Mouse (Mus musculus) lung, postnatal 4 days (tissue): ENCODE results near the gene Cog4.
"Not testable (repeated sequence)": the region's sequence is repeated elsewhere in the genome, so short reads cannot be mapped to it uniquely, and the experiment has no call there.

Source experiments
- DNase-seq, 2 experiments: peaks; one replicate each; pipeline ENCODE4 v3.0.0; 2021

The Cog4 gene

DNA sequence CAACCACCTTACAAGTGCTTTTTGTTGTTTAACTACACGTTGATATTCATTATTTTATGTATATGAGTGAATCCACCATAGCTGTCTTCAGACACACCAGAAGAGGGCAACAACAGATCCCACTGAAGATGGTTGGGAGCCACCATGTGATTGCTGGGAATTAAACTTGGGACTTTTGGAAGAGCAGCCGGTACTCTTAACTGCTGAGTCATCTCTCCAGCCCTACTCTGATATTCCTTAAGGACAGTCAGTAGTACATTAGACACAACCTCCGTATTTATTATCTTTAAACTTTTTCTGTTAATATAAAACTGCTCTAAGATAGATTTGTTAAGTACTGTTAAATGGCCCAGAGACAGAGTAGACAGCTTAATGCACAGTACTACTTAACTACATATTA, 14.4 kb upstream of the Cog4 start:
- no peak for DNase-seq

DNA sequence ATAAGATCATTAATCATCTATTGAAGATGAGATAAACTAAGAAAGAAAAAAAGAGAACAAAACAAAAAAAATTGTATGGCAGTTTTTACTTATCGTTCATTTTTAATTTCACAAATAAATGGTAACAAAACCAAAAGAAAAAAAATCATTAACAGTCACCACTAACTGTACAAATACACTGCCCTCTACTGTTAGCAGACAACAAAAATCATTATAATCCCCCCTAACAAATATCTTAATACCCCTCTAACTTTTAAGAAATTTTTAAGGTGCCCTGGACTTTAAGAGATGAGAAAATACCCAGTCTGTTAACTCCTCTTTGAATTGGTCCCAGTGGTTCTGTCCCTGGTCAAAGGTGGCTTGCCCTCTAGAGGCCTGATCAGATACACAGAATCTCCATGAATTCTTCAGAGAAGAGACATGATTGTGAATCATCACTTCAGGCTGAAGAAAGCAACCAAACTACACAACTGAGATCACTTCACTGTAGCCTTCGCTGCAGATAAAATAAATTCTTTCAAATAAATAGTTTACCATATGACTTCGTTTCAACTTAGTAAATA, 4.3 kb upstream of the Cog4 start:
- no peak for DNase-seq

DNA sequence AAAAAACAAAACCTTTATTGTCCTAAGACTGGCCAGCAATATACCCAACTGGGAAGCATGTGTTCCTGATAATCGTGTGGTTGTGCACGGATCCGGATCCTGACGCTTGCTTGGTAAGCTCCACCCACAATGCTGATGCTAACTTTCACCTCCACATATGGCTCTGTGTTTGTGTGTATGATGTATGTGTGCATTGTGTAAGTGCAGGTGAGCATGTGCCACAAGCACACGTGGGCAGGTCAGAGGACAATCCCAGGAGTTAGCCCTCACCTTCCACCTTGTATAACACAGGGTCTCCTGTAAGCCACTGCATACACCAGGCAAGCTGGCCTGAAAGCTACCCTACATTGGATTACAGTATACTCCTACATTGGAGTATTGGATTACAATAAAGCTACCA, 3.2 kb upstream of the Cog4 start:
- DNase-seq: no peak

DNA sequence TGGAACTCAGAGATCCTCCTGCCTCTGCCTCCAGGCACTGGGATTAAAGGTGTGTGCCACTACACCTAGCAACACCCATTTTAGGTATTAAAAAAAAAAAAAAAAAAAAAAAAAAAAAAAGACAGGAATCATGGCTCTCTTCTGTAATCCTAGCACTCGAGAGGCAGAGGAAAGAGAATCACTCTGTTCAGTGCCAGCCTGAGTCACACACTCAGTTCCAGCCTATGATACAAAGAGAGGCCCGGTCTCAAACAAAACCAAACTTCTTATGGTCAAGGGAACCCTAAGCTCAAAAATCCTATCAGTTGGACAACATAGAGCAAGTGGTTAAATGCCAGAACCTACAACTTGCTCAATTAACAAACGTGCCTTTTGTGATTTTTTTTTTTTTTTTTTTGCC, 1.5 kb upstream of the Cog4 start:
- no peak for DNase-seq

DNA sequence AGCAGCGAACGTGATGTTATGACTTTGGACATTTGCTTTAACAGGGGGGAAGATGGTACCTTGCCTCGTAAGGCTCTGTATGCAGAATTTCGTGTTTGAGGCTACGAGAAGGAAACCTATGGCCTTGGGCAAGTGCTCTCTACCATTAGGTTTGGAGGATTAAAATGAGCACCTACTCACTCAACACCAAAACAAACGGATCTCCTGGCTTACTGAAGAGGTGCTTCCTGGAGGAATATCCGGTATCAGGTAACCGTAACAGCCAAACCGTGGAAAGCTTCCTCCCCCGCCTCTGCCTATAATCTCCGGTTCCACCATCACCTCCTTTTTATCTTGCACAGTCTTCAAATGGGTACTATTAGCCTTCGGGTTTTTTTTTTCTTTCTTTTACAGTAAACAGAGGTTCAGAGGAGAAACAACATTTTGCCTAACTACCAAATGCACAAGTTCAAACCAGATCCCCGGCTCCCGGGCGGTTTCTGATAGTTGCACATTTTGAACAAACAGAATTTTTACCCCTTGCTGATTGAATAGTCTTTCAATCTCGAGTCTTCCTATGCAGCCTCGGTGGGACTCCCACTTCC, 487 bp upstream of the Cog4 start:
- no peak for DNase-seq

DNA sequence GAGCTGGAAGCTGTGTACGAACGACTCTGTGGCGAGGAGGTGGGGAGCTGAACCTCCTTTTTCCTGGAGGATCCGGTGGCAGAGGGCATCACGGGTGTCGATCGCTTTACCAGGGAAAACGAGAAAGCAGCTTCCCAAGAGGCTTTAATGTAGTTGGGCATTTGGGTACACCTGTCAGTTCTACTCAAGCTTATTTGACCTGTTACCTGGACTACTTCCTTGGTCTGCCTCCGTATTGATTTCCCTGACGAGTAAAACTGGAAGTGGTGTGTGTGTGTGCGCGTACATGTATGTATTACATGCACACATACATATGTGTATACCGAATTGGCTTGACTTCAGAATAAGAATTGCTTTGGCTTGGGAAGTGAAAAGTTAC, 760 bp downstream of the Cog4 start:
- no peak for DNase-seq

DNA sequence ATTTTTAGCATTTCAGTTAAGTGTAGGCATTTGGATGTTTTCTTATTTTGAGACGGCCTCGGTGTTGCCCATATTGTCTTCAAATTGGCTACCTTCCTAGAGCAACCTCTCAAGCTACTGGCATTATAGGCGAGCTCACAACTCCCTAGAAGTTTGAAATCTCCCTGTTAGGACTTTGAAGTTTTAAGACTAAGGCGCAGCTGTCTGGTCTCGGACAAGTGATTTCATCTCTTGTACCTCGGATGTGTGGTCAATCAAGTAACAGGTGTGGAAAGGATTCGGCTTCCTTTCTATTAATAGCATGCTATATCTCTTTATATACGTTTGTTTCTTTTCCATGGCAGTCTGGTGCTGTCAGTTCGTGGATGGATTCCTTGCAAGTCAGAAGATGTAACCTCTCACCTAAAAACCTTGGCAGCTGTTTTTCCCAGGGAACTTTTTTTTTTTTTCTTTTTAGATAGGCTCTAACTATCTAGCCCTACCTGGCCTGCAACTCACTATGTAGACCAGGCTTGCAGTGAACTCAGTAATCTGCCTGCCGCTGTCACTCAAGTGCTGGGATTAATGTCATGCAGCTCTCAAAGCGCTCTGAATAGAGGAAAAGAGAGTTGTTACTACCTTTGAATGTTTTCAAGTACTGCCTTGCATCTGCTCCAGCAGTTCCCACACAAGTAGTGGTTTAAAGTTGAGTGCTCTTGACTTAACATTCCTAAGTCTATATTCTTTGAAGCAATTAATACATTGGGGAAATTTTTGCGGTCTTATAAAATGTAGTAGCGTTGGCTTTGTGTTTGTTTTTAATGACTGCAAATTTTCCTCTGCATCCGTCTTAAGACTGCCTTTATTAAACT, 1.5 kb downstream of the Cog4 start:
- DNase-seq: peak; percentile 8 to 27

DNA sequence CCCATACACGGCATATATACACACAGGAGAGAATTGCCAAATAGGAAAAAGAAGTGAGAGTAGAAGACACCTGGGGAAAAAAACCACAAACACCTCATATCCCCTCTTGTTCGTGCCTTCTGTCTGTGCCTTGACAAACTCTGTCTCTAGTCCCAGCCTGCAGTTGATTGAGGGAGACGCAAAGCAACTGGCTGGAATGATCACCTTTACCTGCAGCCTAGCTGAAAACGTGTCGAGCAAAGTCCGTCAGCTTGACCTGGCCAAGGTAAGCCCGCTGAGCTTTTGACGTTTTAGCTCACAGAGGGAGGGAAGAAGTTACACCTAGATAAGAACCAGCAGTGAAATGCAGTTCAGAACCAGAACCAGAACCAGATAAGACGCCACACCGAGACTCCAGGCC, 4.8 kb downstream of the Cog4 start:
- no peak for DNase-seq

DNA sequence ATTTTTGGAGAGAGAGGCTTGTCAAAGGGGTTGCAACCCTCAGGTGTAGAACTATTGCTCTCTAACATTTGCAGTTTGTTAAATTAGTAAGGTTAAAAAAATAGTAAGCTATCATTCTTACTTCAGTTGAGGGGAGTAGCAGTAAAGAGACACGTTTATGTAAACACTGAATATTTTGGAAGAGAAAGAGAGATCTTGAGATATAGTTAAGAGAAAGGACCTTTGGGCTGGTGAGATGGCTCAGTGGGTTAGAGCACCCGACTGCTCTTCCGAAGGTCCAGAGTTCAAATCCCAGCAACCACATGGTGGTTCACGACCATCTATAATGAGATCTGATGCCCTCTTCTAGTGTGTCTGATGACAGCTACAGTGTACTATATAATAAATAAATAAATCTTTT, 9.7 kb downstream of the Cog4 start:
- not testable (repeated sequence) for DNase-seq

DNA sequence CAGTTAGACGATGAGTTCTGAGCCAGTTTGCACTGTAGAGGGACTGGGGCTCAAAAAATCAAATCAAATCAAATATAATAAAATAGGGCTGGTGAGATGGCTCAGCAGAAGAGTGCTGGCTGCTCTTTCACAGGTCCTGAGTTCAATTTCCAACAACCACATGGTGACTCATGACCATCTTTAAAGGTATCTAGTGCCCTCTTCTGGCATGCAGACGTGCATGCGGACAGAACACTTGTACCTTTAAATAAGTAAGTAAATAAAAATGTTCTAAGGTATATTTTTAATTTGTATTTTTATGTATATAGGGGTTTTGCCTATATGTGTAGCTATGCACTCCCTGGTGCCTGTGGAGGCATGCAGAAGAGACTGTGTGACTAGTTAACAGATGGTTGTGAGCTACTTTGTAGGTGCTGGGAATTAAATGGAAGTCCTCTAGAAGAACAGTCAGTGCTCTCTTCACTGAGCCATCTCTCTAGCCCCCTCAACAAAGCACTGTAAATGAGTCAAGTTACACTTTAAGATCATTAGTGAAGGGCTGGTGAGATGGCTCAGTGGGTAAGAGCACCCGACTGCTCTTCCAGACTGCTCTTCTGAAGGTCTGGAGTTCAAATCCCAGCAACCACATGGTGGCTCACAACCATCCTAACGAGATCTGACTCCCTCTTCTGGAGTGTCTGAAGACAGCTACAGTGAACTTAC, 10.5 kb downstream of the Cog4 start:
- no peak for DNase-seq

DNA sequence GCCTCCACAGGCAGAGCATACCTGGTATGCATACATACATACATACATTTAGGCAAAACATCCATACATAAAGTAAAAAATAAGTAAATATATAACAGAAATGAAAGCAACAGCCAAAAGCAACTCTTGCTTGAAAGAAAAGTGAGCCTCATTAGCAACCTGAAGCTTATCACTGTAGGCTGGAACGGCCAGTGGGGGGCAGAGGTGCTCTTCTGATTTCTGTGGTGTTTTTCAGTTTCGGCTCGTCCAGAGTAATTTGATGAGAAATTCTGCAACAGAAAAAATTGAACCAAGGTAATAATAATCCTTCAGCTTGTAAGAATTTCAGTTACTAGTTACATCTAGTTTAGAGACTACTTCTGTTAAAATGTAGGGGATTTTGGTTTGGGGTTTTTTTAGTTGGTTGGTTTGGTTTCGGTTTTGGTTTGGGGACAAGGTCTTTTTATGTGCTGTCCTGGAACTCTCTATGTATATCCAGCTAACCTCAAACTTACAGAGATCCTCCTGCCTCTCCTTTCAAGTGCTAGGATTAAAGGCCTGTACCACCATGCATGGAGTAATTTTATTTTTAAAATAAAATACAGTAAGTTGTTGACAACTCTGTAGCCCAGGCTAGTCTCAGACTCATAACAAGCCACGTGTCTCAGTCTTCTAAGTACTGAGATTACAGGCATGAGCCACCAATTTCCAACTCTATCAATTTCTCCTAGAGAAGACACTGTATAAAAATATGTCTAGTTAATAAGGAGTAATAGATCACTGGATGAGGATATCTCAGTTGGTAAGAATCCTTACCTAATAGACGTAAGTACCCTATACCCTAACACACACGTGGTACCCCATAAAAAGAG, 13.5 kb downstream of the Cog4 start:
- no peak for DNase-seq

DNA sequence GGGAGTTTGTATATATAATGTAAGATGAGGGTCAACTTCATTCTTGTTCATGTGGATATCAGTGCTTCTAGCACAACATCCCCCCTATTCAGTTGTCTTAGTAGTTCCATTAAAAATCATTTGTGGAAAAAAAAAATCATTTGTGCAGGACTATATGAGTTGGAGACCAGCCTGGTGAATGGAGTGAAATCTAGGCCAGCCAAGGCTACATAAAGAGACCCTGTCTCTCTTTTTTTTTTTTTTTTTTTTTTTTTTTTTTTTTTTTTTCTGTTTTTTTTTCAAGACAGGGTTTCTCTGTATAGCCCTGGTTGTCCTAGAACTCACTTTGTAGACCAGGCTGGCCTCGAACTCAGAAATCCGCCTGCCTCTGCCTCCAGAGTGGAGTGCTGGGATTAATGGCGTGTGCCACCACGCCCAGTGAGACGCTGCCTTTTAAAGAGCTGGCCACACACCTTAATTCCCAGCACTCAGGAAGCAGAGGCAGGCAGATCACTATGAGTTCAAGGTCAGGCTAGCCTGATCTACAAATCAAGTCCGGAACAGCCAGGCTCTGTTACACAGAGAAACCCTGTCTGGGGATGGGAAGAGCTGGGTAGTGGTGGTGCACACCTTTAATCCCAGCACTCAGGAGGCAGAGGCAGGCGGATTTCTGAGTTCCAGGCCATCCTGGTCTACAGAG, 15.1 kb downstream of the Cog4 start:
- not testable (repeated sequence) for DNase-seq

DNA sequence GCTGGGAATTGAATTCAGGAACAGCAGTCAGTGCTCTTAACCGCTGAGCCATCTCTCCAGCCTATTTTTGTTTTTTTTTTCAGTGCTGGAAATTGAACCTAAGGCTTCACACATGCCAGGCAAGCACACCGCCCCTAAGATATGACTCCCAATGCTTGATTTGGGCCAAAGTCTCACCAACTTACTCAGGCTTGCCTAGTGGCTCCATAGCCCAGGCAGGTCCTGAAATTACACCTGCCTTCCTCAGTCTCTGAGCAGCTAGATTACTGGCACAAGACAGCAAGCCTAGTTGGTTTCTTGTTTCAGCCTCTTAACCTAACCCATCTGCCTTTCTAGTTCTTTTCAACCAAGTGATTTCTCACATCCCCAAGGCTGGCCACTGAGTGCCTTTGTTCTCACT, 24.1 kb downstream of the Cog4 start:
- DNase-seq: no peak

DNA sequence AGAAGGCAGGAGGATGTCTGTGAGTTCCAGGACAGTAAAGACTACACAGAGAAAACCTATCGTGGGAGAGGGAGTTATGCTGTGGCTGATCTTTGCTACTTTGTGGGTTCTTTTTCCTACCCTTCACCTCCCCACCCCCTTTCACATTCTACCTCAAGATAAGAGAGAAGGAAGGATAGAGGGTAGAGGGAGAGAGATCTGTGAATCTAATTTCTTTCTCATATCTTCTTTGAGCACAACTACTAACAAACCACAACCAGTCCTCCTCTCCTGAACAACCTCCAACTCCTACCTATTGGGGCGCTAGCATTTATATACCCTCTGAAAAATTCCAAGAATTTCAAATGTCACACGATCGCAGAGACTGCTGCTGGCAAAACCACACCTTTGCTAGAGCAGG, 31.5 kb downstream of the Cog4 start:
- DNase-seq: no peak

DNA sequence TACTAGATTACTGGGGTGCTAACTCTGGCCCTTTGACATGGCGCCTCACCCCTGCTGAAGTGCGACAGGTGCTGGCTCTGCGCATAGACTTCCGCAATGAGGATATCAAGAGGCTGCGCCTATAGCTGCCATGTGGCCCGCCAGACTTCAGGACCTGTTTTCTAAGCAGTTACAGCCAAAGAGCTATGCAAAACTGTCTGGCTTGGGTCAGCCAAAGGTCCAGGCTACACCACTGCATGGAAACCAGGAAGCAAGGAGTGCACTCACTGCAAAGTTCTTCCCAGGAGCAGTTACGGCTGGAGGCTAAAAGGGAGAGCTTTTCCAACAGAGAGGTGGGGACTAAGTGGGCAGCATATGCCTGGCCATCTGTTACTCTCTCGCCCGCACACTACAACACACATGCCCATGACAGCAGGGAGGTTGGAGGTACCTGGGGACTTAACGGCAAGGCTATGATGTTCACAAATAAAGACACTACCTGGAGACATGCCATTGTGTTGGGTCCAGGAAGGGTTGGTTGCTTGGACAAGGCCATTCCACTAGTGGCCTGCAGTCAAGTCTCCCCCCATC, 35.4 kb downstream of the Cog4 start:
- DNase-seq: no peak

DNA sequence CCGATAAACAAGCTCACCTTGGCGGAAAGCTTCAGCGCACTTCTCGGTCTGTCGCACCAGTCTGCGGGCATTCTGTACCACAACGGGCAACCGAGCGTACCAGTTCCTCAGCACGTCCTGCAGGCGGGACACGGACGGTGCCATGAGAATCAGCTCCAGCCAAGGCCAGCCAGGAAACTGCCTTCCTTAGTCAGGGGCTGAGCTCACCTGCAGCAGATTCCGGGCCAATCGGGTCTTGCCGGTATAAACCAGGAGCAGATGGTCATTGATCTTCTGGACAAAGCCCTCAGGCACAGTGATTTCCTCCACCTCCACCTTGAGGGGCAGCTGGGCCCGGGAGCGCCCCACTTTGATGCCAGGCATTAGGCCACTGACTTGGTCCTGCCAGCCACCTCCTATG, 37.4 kb downstream of the Cog4 start:
- no peak for DNase-seq

DNA sequence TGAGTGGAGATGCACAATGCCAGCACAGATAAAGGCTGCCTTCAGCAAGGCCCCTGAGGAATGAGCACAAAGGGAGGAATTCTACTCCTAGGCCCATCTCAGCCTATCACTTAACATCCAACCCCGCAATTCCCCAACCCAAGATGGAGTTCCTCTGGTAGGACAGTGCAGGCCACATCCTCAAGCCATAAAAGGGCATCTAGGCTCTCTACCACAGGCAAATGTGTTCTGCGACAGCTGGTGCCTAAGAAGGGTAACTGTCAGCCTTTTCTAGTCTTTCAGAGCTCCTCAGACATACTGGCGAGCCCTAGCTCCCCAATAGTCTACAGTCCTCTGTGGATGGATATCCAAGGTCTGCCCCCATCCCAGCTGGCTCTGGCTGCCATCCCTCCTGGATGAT, 40.2 kb downstream of the Cog4 start:
- no peak for DNase-seq

DNA sequence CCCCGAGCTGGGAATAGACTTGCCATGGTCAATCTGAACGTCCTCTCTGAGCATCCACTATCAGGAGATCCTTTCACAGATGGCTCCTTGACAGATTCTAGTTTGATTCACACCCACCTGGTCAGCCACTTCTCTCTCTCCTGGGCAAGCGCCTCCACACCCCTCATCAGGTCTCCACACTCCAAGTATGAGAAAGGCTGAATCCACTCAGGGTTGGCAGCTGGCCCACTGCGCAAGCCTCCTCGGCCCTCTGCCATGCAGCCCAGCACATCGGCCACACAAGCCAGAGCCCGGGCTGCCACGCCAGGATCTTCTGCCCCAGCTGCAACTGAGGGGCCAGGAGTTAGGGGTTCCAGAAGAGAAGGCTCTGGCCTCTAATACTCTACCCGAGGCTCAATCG, 41.2 kb downstream of the Cog4 start:
- no peak for DNase-seq

DNA sequence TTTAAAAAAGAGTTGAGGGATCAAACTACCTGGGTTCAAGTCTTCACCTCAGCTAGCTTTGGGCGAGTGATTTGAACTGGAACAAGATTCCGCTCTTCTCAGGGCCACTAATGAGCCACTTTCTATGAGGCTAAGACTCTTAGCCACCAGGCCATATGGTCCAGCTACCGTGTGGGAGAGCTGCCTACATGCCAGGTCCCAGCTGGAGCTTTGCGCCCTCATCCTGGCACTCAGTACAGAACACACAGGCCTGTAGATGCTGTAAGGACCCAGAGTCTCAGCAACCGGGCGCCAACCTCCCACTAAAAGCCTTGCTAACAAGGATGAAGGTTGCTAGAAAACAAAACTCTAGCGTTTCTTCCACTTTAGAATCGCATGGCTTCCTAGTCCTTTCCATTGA, 42.0 kb downstream of the Cog4 start:
- DNase-seq: no peak

DNA sequence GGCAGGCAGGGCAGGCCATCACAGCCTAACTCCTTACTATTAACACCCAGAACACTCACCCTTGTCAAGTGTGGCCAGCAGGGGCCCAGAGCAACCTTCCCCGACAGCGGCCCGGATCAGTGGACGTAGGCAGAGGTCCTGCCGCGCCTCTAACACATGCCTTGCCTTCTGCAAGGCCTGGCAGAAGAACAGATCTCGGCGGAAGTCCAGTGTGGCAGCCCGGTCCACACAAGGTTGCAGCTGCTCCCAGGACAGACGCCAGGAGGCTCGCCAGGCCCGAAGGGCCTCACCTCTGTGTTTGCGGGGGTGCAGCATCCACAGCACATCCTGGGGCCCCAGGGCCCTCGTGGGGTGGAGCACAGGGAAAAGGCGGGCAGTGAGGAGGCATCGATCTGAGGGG, 42.5 kb downstream of the Cog4 start:
- no peak for DNase-seq

DNA sequence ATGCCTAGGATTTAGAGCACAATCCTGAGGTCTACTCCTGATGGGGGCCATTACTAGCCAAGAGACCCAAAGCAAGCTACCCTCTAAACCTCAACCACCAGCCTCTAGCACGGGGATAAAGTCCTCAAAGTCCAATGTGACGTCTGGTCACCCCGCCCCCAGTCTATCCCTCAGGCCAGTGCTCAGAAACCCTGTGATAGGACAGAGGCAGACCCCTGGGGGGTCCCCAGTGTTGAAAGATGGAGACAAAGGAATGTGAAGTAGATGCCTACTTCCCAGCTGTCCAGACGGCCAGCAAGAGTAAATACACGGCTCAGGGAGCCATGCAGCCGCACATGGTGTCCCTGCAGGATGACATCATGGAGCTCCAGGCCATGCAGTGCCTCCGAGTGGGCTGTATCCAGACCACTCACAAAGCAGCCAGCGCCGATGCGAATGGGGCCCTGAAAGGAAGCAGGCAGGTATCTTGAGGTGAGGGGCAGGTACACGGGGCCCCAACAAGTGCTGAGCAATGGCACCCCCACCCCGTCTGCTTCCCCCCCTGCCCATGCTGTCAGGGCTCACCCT, 43.6 kb downstream of the Cog4 start:
- DNase-seq: no peak

DNA sequence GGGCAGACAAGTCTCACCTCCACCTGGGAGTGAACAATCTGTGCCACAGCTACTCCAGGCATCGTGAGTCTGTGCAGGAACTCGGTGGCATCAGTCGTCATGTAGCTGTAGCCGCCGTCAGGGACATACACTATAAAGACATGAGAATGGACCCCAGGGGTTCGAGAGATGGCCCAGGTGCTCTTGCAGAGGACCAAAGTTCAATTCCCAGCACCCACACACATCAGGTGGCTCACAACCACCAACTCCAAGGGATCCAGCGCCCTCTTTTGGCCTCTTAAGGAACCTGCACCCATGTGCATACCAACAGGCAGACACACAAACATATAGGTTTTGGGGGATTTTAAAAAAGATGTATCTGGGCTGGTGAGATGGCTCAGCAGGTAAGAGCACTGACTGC, 45.6 kb downstream of the Cog4 start:
- DNase-seq: no peak
